Mouse (Mus musculus): ENCODE measurements around the gene Bdh2.
A peak's percentile ranks its signal among the peaks of the same experiment; 100 is the strongest.

The Bdh2 gene

GRCm38 (mm10) chr3:135298560-135298959 lies 17.5 kb downstream of the Bdh2 start:
- peak in 1 of 2 experiments; percentile 9 for DNase-seq (ENCODE audit: low spot score in 2 of 2)

GRCm38 (mm10) chr3:135300081-135300480 lies 19.1 kb downstream of the Bdh2 start:
- no peak for DNase-seq (ENCODE audit: low spot score in 2 of 2)

GRCm38 (mm10) chr3:135304060-135304459 lies 23.0 kb downstream of the Bdh2 start:
- no peak for DNase-seq (ENCODE audit: low spot score in 2 of 2)

- no peak for DNase-seq (ENCODE audit: low spot score in 2 of 2)
Observed at GRCm38 (mm10) chr3:135304566-135304965, 23.5 kb downstream of the Bdh2 start.

GRCm38 (mm10) chr3:135307411-135308259 lies 26.6 kb downstream of the Bdh2 start, which contains the start of gene Slc9b2:
Slc9b2 (plus strand) TSS chr3:135307700.
- no peak for DNase-seq (ENCODE audit: low spot score in 2 of 2)

GRCm38 (mm10) chr3:135312916-135313491 lies 32.0 kb downstream of the Bdh2 start:
- DNase-seq (ENCODE audit: low spot score in 2 of 2): no peak

- DNase-seq (ENCODE audit: low spot score in 2 of 2): no peak
Observed at GRCm38 (mm10) chr3:135313727-135314126, 32.7 kb downstream of the Bdh2 start.

GRCm38 (mm10) chr3:135314811-135315210 lies 33.8 kb downstream of the Bdh2 start:
- DNase-seq (ENCODE audit: low spot score in 2 of 2): no peak

GRCm38 (mm10) chr3:135315720-135316425 lies 34.9 kb downstream of the Bdh2 start:
- DNase-seq (ENCODE audit: low spot score in 2 of 2): no peak

- DNase-seq (ENCODE audit: low spot score in 2 of 2): no peak
Observed at GRCm38 (mm10) chr3:135318331-135318730, 37.3 kb downstream of the Bdh2 start.

- DNase-seq (ENCODE audit: low spot score in 2 of 2): no peak
Observed at GRCm38 (mm10) chr3:135324354-135324753, 43.3 kb downstream of the Bdh2 start.

GRCm38 (mm10) chr3:135327176-135327575 lies 46.2 kb downstream of the Bdh2 start:
- DNase-seq (ENCODE audit: low spot score in 2 of 2): no peak

- no peak for DNase-seq (ENCODE audit: low spot score in 2 of 2)
Observed at GRCm38 (mm10) chr3:135327601-135328000, 46.6 kb downstream of the Bdh2 start.

GRCm38 (mm10) chr3:135328560-135328959 lies 47.5 kb downstream of the Bdh2 start:
- no peak for DNase-seq (ENCODE audit: low spot score in 2 of 2)

GRCm38 (mm10) chr3:135332691-135333090 lies 51.7 kb downstream of the Bdh2 start:
- no peak for DNase-seq (ENCODE audit: low spot score in 2 of 2)

- DNase-seq (ENCODE audit: low spot score in 2 of 2): no peak
Observed at GRCm38 (mm10) chr3:135333763-135334162, 52.7 kb downstream of the Bdh2 start.

- DNase-seq (ENCODE audit: low spot score in 2 of 2): no peak
Observed at GRCm38 (mm10) chr3:135347739-135348264, 66.8 kb downstream of the Bdh2 start, which contains the start of gene Slc9b1. Slc9b1 (plus strand) TSS chr3:135348029.

GRCm38 (mm10) chr3:135349022-135349421 lies 68.0 kb downstream of the Bdh2 start:
- DNase-seq (ENCODE audit: low spot score in 2 of 2): no peak

- DNase-seq (ENCODE audit: low spot score in 2 of 2): no peak
Observed at GRCm38 (mm10) chr3:135351857-135352256, 70.8 kb downstream of the Bdh2 start.
